ENCODE assay signal across 12 mouse cellular contexts in genomic region chr6:108454061-108454891, GRCm38 (mm10).
DNase-seq lines count a peak whose midpoint lies in the region; ATAC-seq lines count a peak whose summit lies in the region.
"Had no signal": no experiment of that assay in that cellular context is flagged by ENCODE, and none has a peak within 500 bp of the region (broad histone marks: within the 10 kb centered on the region; RNA-seq: fewer than 3 reads in every experiment).

No protein-coding gene starts in this region.

- peak; percentile 76 to 82 for DNase-seq in frontal cortex, adult 2 months (ENCODE audit: extremely low spot score in 1 of 2, low spot score in 1 of 2)
- DNase-seq in left cerebral cortex, postnatal 14 days (ENCODE audit: low spot score in 2 of 2) = peak; percentile 75 to 94
- DNase-seq in ovary, adult 18-20 months (ENCODE audit: low spot score) = no peak
- DNase-seq in ovary, postnatal 36 days (ENCODE audit: low spot score) = no peak
- DNase-seq in cerebellum, adult 11 months = no peak
- DNase-seq: gastrocnemius, postnatal 36 days had no signal

- no peaks in the 10 kb centered on the region for H3K27me3 ChIP-seq in hindbrain, embryonic 16.5 days (replicated peaks; ENCODE audit: control insufficient read depth, insufficient read depth, low read length)
- H3K27me3 ChIP-seq in hindbrain, embryonic 12.5 days = peaks cover 5% of the 10 kb centered on the region; the same call in 1 of the 2 replicates
- H3K27me3 ChIP-seq: CH12.LX; hindbrain, embryonic 13.5 days had no signal

- no peak overlapping the region for H3K4me2 ChIP-seq in hindbrain, embryonic 16.5 days (ENCODE audit: low read length)
- no peak overlapping the region for H3K4me2 ChIP-seq in hindbrain, embryonic 12.5 days (replicated peaks)
- H3K4me2 ChIP-seq: hindbrain, embryonic 13.5 days had no signal

- no peak overlapping the region for H3K27ac ChIP-seq in hindbrain, embryonic 16.5 days (ENCODE audit: low read depth, low read length)
- H3K27ac ChIP-seq in hindbrain, embryonic 12.5 days = no peak overlapping the region
- H3K27ac ChIP-seq: hindbrain, embryonic 13.5 days had no signal

- no peak overlapping the region for H3K9ac ChIP-seq in hindbrain, embryonic 16.5 days (ENCODE audit: low read depth, low read length)
- H3K9ac ChIP-seq in hindbrain, embryonic 12.5 days = no peak overlapping the region
- H3K9ac ChIP-seq: hindbrain, embryonic 13.5 days had no signal

- WGBS in hindbrain, embryonic 16.5 days = 56% methylated on average over 16 of the region's 16 CpGs
- 72% methylated on average over 16 of the region's 16 CpGs for WGBS in hindbrain, embryonic 12.5 days

- ATAC-seq in hindbrain, embryonic 16.5 days = peak; percentile 39; the same call in 1 of the 2 replicates
- ATAC-seq in hindbrain, embryonic 12.5 days (ENCODE audit: low FRiP score) = no peak
- peak; percentile 67 for ATAC-seq in CD4-positive, CD25-positive, alpha-beta regulatory T cell, adult 4 months

- no peak overlapping the region for H3K4me3 ChIP-seq in hindbrain, embryonic 16.5 days (ENCODE audit: low read length)
- H3K4me3 ChIP-seq in hindbrain, embryonic 12.5 days = no peak overlapping the region
- H3K4me3 ChIP-seq: embryonic facial prominence, embryonic 10.5 days; hindbrain, embryonic 13.5 days had no signal

- intact Hi-C loops in left cerebral cortex, postnatal 14 days (cut with DNase I) = no loop called here

- peaks cover 18% of the 10 kb centered on the region for H3K4me1 ChIP-seq in hindbrain, embryonic 16.5 days (ENCODE audit: control insufficient read depth, insufficient read depth, low read depth, low read length)
- peaks cover 24% of the 10 kb centered on the region for H3K4me1 ChIP-seq in hindbrain, embryonic 12.5 days

- H3K9me3 ChIP-seq in hindbrain, embryonic 16.5 days (ENCODE audit: control insufficient read depth, low read length) = no peaks in the 10 kb centered on the region
- no peaks in the 10 kb centered on the region for H3K9me3 ChIP-seq in hindbrain, embryonic 12.5 days (replicated peaks)
- H3K9me3 ChIP-seq: embryonic facial prominence, embryonic 10.5 days; hindbrain, embryonic 13.5 days had no signal

- H3K36me3 ChIP-seq in hindbrain, embryonic 16.5 days (ENCODE audit: control insufficient read depth, insufficient read depth, low read length) = no peaks in the 10 kb centered on the region
- no peaks in the 10 kb centered on the region for H3K36me3 ChIP-seq in hindbrain, embryonic 12.5 days
- H3K36me3 ChIP-seq: embryonic facial prominence, embryonic 10.5 days; hindbrain, embryonic 13.5 days had no signal

Comparison
In these comparisons a context has a peak if more than half of its experiments do, and no peak if none do; other contexts are left out.
1. DNase-seq: peak in frontal cortex, adult 2 months (2 of 2) and left cerebral cortex, postnatal 14 days (2 of 2); none in ovary, adult 18-20 months (single experiment), ovary, postnatal 36 days (single experiment) and cerebellum, adult 11 months (single experiment).